Mouse (Mus musculus) hindbrain, embryonic 14.5 days (tissue): ENCODE measurements around the gene Gm37240. TPM values are rescaled to one million over a fixed set of nuclear protein-coding genes. Genes with fewer than 3 reads are reported as not detected.

Experiments used
- ATAC-seq: fragments of 200-750 bp; cut with Nextera tagmentation; 2 replicates; pipeline ENCODE4 v1.8.0; 2017; ENCODE audit warnings: moderate number of reproducible peaks, mild to moderate bottlenecking, moderate TSS enrichment, moderate library complexity; ENCODE audit not compliant: low FRiP score
- DNase-seq: peaks from one replicate; pipeline ENCODE4 v3.0.0-alpha.2; 2015; ENCODE audit warnings: low spot score
- H3K27ac ChIP-seq: fragments of 300-500 bp; sonication (generic); 2 replicates; pipeline ENCODE4 v1.5.1; 2014; ENCODE audit warnings: mild to moderate bottlenecking, moderate library complexity
- H3K27me3 ChIP-seq: fragments of 300-500 bp; sonication (generic); 2 replicates; pipeline ENCODE4 v1.6.1; 2014; ENCODE audit warnings: mild to moderate bottlenecking, low read length, mixed read lengths; ENCODE audit not compliant: control insufficient read depth, insufficient read depth
- H3K36me3 ChIP-seq: fragments of 300-500 bp; sonication (generic); replicated peaks from 2 replicates; pipeline ENCODE4 v1.6.1; 2014; ENCODE audit not compliant: control insufficient read depth, insufficient read depth
- H3K4me1 ChIP-seq: fragments of 300-500 bp; sonication (generic); replicated peaks from 2 replicates; pipeline ENCODE4 v1.6.1; 2014; ENCODE audit warnings: antibody characterized with exemption, low read length, mixed read lengths; ENCODE audit not compliant: control insufficient read depth, insufficient read depth
- H3K4me2 ChIP-seq: fragments of 300-500 bp; sonication (generic); replicated peaks from 2 replicates; pipeline ENCODE4 v1.6.1; 2014; ENCODE audit warnings: mild to moderate bottlenecking, moderate library complexity
- H3K4me3 ChIP-seq: fragments of 300-500 bp; sonication (generic); replicated peaks from 2 replicates; pipeline ENCODE4 v1.5.1; 2014; ENCODE audit warnings: mild to moderate bottlenecking, low read length
- H3K9ac ChIP-seq: fragments of 300-500 bp; sonication (generic); 2 replicates; pipeline ENCODE4 v1.6.1; 2014
- H3K9me3 ChIP-seq: fragments of 300-500 bp; sonication (generic); 2 replicates; pipeline ENCODE4 v1.6.1; 2016; ENCODE audit warnings: low read length; ENCODE audit not compliant: control insufficient read depth
- WGBS: fragments of 180-500 bp; shearing (Covaris S2); extraction: QIAGEN DNeasy Blood & Tissue Kit; methylation state at CpG from one replicate; pipeline ENCODE4 v1.1.7; 2014; 5-methylcytosine and 5-hydroxymethylcytosine counted together
- polyA plus RNA-seq: library from polyadenylated mRNA; unstranded; fragments of >200 nt; fragmentation: Nextera tagmentation; extraction: Ambion mirVana; gene quantifications from 2 replicates; pipeline ENCODE4 v1.2.1, GENCODE M21; 2014

Gene Gm37240
- polyA plus RNA-seq, 1 experiment from 2014 or later: 0.94 TPM

GRCm38 (mm10) chr3:85817191-85817590 is 70.1 kb downstream of the Gm37240 start, which contains the start of gene Fam160a1:
Fam160a1 (minus strand) TSS chr3:85817291.
- no peaks in the 10 kb centered on the region for H3K36me3 ChIP-seq
- ATAC-seq: no peak
- no peak within 1 kb of the TSS for H3K4me2 ChIP-seq
- H3K4me1 ChIP-seq: no peaks in the 10 kb centered on the region; the same call in 1 of the 2 replicates
- no peak for DNase-seq
- no peak within 1 kb of the TSS for H3K27ac ChIP-seq
- 90% methylated on average over 2 of the region's 2 CpGs for WGBS
- H3K27me3 ChIP-seq: no peaks in the 10 kb centered on the region
- no peak within 1 kb of the TSS for H3K4me3 ChIP-seq
- no peaks in the 10 kb centered on the region for H3K9me3 ChIP-seq
- no peak within 1 kb of the TSS for H3K9ac ChIP-seq

- no peaks in the 10 kb centered on the region for H3K27me3 ChIP-seq
- H3K4me3 ChIP-seq: no peak overlapping the region
- H3K36me3 ChIP-seq: no peaks in the 10 kb centered on the region
- DNase-seq: no peak
- H3K4me2 ChIP-seq: no peak overlapping the region
- no peak overlapping the region for H3K27ac ChIP-seq
- H3K9ac ChIP-seq: no peak overlapping the region
- no peaks in the 10 kb centered on the region for H3K4me1 ChIP-seq
- WGBS: 74% methylated on average over 7 of the region's 7 CpGs
- H3K9me3 ChIP-seq: no peaks in the 10 kb centered on the region
- no peak for ATAC-seq
These were observed 73.1 kb downstream of the Gm37240 start for GRCm38 (mm10) chr3:85814241-85814640.

- ATAC-seq: no peak
- Histone ChIP-seq H3K4me2 (no peak overlapping the region), H3K9ac (no peak overlapping the region), H3K9me3 (no peaks in the 10 kb centered on the region), H3K36me3 (no peaks in the 10 kb centered on the region), H3K4me1 (no peaks in the 10 kb centered on the region), H3K27me3 (no peaks in the 10 kb centered on the region), H3K4me3 (no peak overlapping the region), H3K27ac (no peak overlapping the region)
- DNase-seq: no peak
- 77% methylated on average over 4 of the region's 4 CpGs for whole genome bisulfite sequencing
These were observed 74.0 kb downstream of the Gm37240 start for GRCm38 (mm10) chr3:85813101-85814014.

GRCm38 (mm10) chr3:85812010-85812409 is 75.3 kb downstream of the Gm37240 start:
- no peaks in the 10 kb centered on the region for H3K36me3 ChIP-seq
- no peak for DNase-seq
- no peak for ATAC-seq
- no peaks in the 10 kb centered on the region for H3K9me3 ChIP-seq
- no peak overlapping the region for H3K9ac ChIP-seq
- 93% methylated on average over 5 of the region's 5 CpGs for WGBS
- no peak overlapping the region for H3K27ac ChIP-seq
- H3K4me2 ChIP-seq: no peak overlapping the region
- H3K4me3 ChIP-seq: no peak overlapping the region
- H3K4me1 ChIP-seq: no peaks in the 10 kb centered on the region
- H3K27me3 ChIP-seq: no peaks in the 10 kb centered on the region

- Histone ChIP-seq H3K9me3 (no peaks in the 10 kb centered on the region), H3K4me2 (no peak overlapping the region), H3K36me3 (no peaks in the 10 kb centered on the region), H3K27me3 (no peaks in the 10 kb centered on the region), H3K9ac (no peak overlapping the region), H3K4me1 (no peaks in the 10 kb centered on the region), H3K4me3 (no peak overlapping the region), H3K27ac (no peak overlapping the region)
- no peak for ATAC-seq
- WGBS: 33% methylated on average over 1 of the region's 1 CpGs
- DNase-seq: no peak
These were observed 94.2 kb downstream of the Gm37240 start for GRCm38 (mm10) chr3:85793166-85793565.

GRCm38 (mm10) chr3:85789748-85790147 is 97.6 kb downstream of the Gm37240 start:
- DNase-seq (no peak), ATAC-seq (no peak)
- Histone ChIP-seq H3K4me1 (no peaks in the 10 kb centered on the region), H3K27ac (no peak overlapping the region), H3K27me3 (no peaks in the 10 kb centered on the region), H3K4me2 (no peak overlapping the region), H3K9me3 (no peaks in the 10 kb centered on the region), H3K36me3 (no peaks in the 10 kb centered on the region), H3K4me3 (no peak overlapping the region), H3K9ac (no peak overlapping the region)
- WGBS: 52% methylated on average over 4 of the region's 4 CpGs

GRCm38 (mm10) chr3:85786501-85786900 is 100.8 kb downstream of the Gm37240 start:
- H3K9ac ChIP-seq: no peak overlapping the region
- no peaks in the 10 kb centered on the region for H3K9me3 ChIP-seq
- H3K36me3 ChIP-seq: no peaks in the 10 kb centered on the region
- no peak overlapping the region for H3K4me3 ChIP-seq
- ATAC-seq (no peak), DNase-seq (no peak)
- 78% methylated on average over 8 of the region's 8 CpGs for WGBS
- H3K27me3 ChIP-seq: no peaks in the 10 kb centered on the region
- no peak overlapping the region for H3K27ac ChIP-seq
- H3K4me1 ChIP-seq: no peaks in the 10 kb centered on the region
- no peak overlapping the region for H3K4me2 ChIP-seq

- 66% methylated on average over 7 of the region's 7 CpGs for WGBS
- Histone ChIP-seq H3K36me3 (no peaks in the 10 kb centered on the region), H3K27ac (no peak overlapping the region), H3K4me1 (no peaks in the 10 kb centered on the region), H3K27me3 (no peaks in the 10 kb centered on the region), H3K9me3 (no peaks in the 10 kb centered on the region), H3K9ac (no peak overlapping the region), H3K4me3 (no peak overlapping the region), H3K4me2 (no peak overlapping the region)
- DNase-seq (no peak), ATAC-seq (no peak)
These were observed 106.4 kb downstream of the Gm37240 start for GRCm38 (mm10) chr3:85780906-85781305.

GRCm38 (mm10) chr3:85780332-85780731 is 107.0 kb downstream of the Gm37240 start:
- Histone ChIP-seq H3K4me3 (no peak overlapping the region), H3K4me1 (no peaks in the 10 kb centered on the region), H3K27ac (no peak overlapping the region), H3K9me3 (no peaks in the 10 kb centered on the region), H3K4me2 (no peak overlapping the region), H3K36me3 (no peaks in the 10 kb centered on the region), H3K9ac (no peak overlapping the region), H3K27me3 (no peaks in the 10 kb centered on the region)
- ATAC-seq (0 out of 2 replicates have a peak, but pooled peaks have one; percentile 31), DNase-seq (no peak)
- WGBS: 41% methylated on average over 2 of the region's 2 CpGs
